Mouse (Mus musculus) heart, postnatal 0 days (tissue): ENCODE data around the gene Men1. TPM values are rescaled to one million over a fixed set of nuclear protein-coding genes. Genes with fewer than 3 reads are reported as not detected.

Source experiments
- ATAC-seq: fragments of 200-750 bp; cut with Nextera tagmentation; 2 replicates; pipeline ENCODE4 v1.8.0; 2017; ENCODE audit warnings: low read depth, moderate number of reproducible peaks, moderate library complexity; ENCODE audit not compliant: insufficient read depth
- DNase-seq: peaks from one replicate; pipeline ENCODE4 v3.0.0-alpha.2; 2016; ENCODE audit warnings: low spot score
- H3K27ac ChIP-seq: fragments of 300-500 bp; sonication (generic); 2 replicates; pipeline ENCODE4 v1.5.1; 2014; ENCODE audit warnings: low read depth, mild to moderate bottlenecking
- H3K27me3 ChIP-seq: fragments of 300-500 bp; sonication (generic); 2 replicates; pipeline ENCODE4 v1.6.1; 2014; ENCODE audit warnings: low read length, mixed read lengths; ENCODE audit not compliant: control insufficient read depth, insufficient read depth
- H3K36me3 ChIP-seq: fragments of 300-500 bp; sonication (generic); replicated peaks from 2 replicates; pipeline ENCODE4 v1.6.1; 2014; ENCODE audit warnings: low read length, mixed read lengths; ENCODE audit not compliant: control insufficient read depth, insufficient read depth
- H3K4me1 ChIP-seq: fragments of 300-500 bp; sonication (generic); 2 replicates; pipeline ENCODE4 v1.6.1; 2014; ENCODE audit warnings: antibody characterized with exemption; ENCODE audit not compliant: control insufficient read depth, insufficient read depth
- H3K4me2 ChIP-seq: fragments of 300-500 bp; sonication (generic); 2 replicates; pipeline ENCODE4 v1.6.1; 2014; ENCODE audit warnings: low read depth, mild to moderate bottlenecking, low read length, moderate library complexity
- H3K4me3 ChIP-seq: fragments of 300-500 bp; sonication (generic); 2 replicates; pipeline ENCODE4 v1.5.1; 2014; ENCODE audit warnings: low read depth, low read length
- H3K9ac ChIP-seq: fragments of 300-500 bp; sonication (generic); replicated peaks from 2 replicates; pipeline ENCODE4 v1.6.1; 2014; ENCODE audit warnings: low read depth, low read length, mixed read lengths
- H3K9me3 ChIP-seq: fragments of 300-500 bp; sonication (generic); replicated peaks from 2 replicates; pipeline ENCODE4 v1.6.1; 2016; ENCODE audit warnings: low read length; ENCODE audit not compliant: control insufficient read depth
- CTCF ChIP-seq: IDR thresholded peaks from 2 replicates; pipeline ENCODE4 v1.5.1; 2016; ENCODE audit warnings: antibody characterized with exemption, control low read depth, low read depth
- EP300 ChIP-seq: IDR thresholded peaks from 2 replicates; pipeline ENCODE4 v1.6.1; 2016; ENCODE audit warnings: antibody characterized with exemption, low read depth
- WGBS: fragments of 180-500 bp; shearing (Covaris S2); extraction: QIAGEN DNeasy Blood & Tissue Kit; methylation state at CpG from one replicate; pipeline ENCODE4 v1.1.7; 2014; 5-methylcytosine and 5-hydroxymethylcytosine counted together
- polyA plus RNA-seq: library from polyadenylated mRNA; unstranded; fragments of >200 nt; fragmentation: Nextera tagmentation; extraction: Ambion mirVana; gene quantifications from 2 replicates; pipeline ENCODE4 v1.2.1, GENCODE M21; 2015
- total RNA-seq: library from RNA; depleted of rRNA; stranded (reverse); fragments of >200 nt; gene quantifications from 2 replicates; pipeline ENCODE4 v1.2.3, GENCODE M21; 2014; ENCODE audit warnings: low replicate concordance

Men1 gene
- total and polyA plus RNA-seq, 2 experiments from 2014 or later, result 20.3 to 46.5 TPM

- Histone ChIP-seq H3K4me2 (no peak overlapping the region), H3K9ac (no peak overlapping the region), H3K27ac (peak overlapping the region; percentile 87), H3K36me3 (peaks cover 46% of the 10 kb centered on the region), H3K27me3 (no peaks in the 10 kb centered on the region), H3K9me3 (no peaks in the 10 kb centered on the region), H3K4me1 (peaks cover 11% of the 10 kb centered on the region; the same call in 1 of the 2 replicates), H3K4me3 (no peak overlapping the region)
- DNase-seq (peak; percentile 47), ATAC-seq (no peak)
- WGBS, result 46% methylated on average over 7 of the region's 7 CpGs
- no peak for TF ChIP-seq CTCF
- TF ChIP-seq EP300, result peak; percentile 56; the same call in 1 of the 2 replicates
Observed at GRCm38 (mm10) chr19:6300402-6300841, 34.4 kb upstream of the Men1 start.

DNA sequence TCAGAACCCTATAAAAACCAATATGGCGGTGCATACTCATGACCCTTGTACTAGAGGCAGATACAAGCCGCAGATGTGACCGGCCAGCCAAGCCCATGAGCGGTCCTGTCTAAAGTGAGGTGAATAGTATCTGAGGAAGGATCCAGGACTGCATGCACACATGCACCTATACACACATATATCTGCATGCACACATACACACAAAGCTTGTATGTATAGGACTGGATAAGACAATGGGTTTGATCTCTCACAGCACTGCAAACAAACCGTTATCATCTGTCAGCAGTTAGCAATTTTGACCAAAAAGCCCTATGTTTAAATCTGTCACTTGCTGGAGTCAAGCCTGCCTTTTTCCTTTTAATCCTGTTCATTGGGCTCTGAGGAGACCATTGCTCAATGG is 32.7 kb upstream of the Men1 start:
- DNase-seq (no peak), ATAC-seq (no peak)
- H3K36me3 ChIP-seq, result peaks cover 30% of the 10 kb centered on the region
- no peak overlapping the region for H3K4me2 ChIP-seq
- 85% methylated on average over 5 of the region's 5 CpGs for WGBS
- no peak for TF ChIP-seq CTCF
- no peaks in the 10 kb centered on the region for H3K9me3 ChIP-seq
- no peak overlapping the region for H3K9ac ChIP-seq
- H3K27me3 ChIP-seq, result no peaks in the 10 kb centered on the region
- H3K4me1 ChIP-seq, result peaks cover 11% of the 10 kb centered on the region; the same call in 1 of the 2 replicates
- peak overlapping the region; percentile 58 for H3K27ac ChIP-seq
- no peak overlapping the region for H3K4me3 ChIP-seq

DNA sequence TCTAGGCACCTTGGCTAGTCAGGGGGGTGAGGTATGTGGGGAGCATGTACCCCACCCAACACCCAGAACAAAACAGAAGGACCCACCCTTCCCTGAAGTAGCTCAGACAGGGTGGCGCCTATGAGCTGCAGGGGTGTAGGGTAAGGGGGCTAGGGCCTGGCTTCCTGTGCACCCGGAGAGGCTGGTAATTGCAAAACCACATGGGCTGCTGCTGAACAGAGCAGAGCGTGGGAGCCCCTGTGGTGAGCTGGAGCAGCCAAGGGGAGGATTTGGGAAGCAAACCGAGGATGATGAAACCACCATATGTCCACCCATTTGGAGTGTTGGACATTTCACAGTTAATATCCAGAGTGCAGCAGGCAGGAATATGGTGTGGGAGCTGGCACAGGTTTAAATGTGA is 32.3 kb upstream of the Men1 start:
- H3K27me3 ChIP-seq, result no peaks in the 10 kb centered on the region
- peaks cover 25% of the 10 kb centered on the region for H3K36me3 ChIP-seq
- no peaks in the 10 kb centered on the region for H3K9me3 ChIP-seq
- TF ChIP-seq EP300, result peak; percentile 82
- TF ChIP-seq CTCF, result no peak
- H3K27ac ChIP-seq, result peak overlapping the region; percentile 58
- H3K4me3 ChIP-seq, result no peak overlapping the region
- DNase-seq (peak; percentile 41), ATAC-seq (no peak)
- WGBS, result 36% methylated on average over 4 of the region's 4 CpGs
- H3K9ac ChIP-seq, result no peak overlapping the region
- peaks cover 11% of the 10 kb centered on the region; the same call in 1 of the 2 replicates for H3K4me1 ChIP-seq
- no peak overlapping the region for H3K4me2 ChIP-seq

DNA sequence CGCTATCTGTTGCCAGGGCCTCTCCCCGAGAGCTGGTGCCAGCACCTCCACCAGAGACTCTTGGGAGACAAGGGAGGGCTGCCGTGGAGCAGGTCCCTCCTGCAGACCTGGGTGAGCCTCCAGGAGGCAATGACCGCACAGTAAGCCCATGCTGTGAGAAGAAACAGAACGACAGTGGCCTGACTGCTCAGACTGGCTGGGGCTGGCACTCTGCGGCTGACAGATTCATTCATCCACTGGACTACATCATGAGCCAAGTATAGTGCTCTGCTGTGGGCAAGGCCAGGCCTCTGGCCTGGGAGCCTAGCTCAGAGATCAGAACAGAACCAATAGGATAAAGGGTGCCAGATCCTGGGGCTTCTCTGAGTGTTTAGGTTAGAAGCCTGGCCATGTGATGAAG is 30.9 kb upstream of the Men1 start:
- no peak overlapping the region for H3K4me3 ChIP-seq
- H3K4me1 ChIP-seq, result peaks cover 10% of the 10 kb centered on the region; the same call in 1 of the 2 replicates
- H3K36me3 ChIP-seq, result peaks cover 12% of the 10 kb centered on the region
- no peaks in the 10 kb centered on the region for H3K27me3 ChIP-seq
- no peak for DNase-seq
- no peak for ATAC-seq
- 60% methylated on average over 6 of the region's 6 CpGs for WGBS
- TF ChIP-seq CTCF (no peak), EP300 (no peak)
- no peaks in the 10 kb centered on the region for H3K9me3 ChIP-seq
- no peak overlapping the region for H3K4me2 ChIP-seq
- no peak overlapping the region for H3K9ac ChIP-seq
- H3K27ac ChIP-seq, result 0 out of 2 replicates have a peak overlapping the region, but pooled peaks have one; percentile 13

- DNase-seq (peak; percentile 91), ATAC-seq (peak; percentile 73)
- 20% methylated on average over 5 of the region's 5 CpGs for WGBS
- no peaks in the 10 kb centered on the region for H3K9me3 ChIP-seq
- H3K4me1 ChIP-seq, result no peaks in the 10 kb centered on the region
- peaks cover 2% of the 10 kb centered on the region; the same call in 1 of the 2 replicates for H3K36me3 ChIP-seq
- TF ChIP-seq EP300 (no peak; the same call in 1 of the 2 replicates), CTCF (peak; percentile 99)
- H3K4me3 ChIP-seq, result no peak overlapping the region
- H3K27me3 ChIP-seq, result no peaks in the 10 kb centered on the region
- H3K9ac ChIP-seq, result no peak overlapping the region
- H3K4me2 ChIP-seq, result no peak overlapping the region
- peak overlapping the region; percentile 13; the same call in 1 of the 2 replicates for H3K27ac ChIP-seq
Observed at GRCm38 (mm10) chr19:6304787-6305516, 29.8 kb upstream of the Men1 start.
